Mouse (Mus musculus): ENCODE data around the gene Ndufa9.
A peak's percentile ranks its signal among the peaks of the same experiment; 100 is the strongest.

Ndufa9 gene

GRCm38 (mm10) chr6:126848712-126849704 lies at the start of gene Ndufa9:
TSS of gene Ndufa9 (minus strand) at chr6:126849136.
- DNase-seq, result peak; percentile 96

GRCm38 (mm10) chr6:126877118-126877517 lies 28.2 kb upstream of the Ndufa9 start:
- no peak for DNase-seq

- no peak for DNase-seq
These were observed 3.9 kb upstream of the Ndufa9 start, which contains the start of gene Akap3 for GRCm38 (mm10) chr6:126852881-126853280. TSS of gene Akap3 (plus strand) at chr6:126853098.

GRCm38 (mm10) chr6:126836628-126837027 lies 12.3 kb downstream of the Ndufa9 start:
- DNase-seq, result no peak

DNA sequence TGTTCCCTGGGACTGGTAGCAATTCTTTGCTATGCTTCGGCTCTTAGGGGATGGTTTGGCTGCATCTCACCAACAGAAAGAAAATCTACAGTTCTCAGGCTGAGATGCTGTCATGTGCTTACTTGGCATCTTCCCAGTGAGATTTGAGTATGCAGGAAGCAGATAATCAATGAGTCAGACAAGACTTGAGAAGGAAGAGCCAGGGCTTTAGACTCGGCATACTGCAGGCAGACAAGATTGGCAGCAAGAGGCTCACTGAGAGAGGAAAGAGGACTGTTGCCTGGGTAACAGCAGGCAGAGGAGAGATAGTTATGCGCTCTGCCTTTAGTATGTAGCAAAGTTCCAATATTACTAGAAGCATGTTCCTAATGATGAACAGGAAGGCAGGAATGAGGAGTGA lies 25.8 kb downstream of the Ndufa9 start:
- no peak for DNase-seq

DNA sequence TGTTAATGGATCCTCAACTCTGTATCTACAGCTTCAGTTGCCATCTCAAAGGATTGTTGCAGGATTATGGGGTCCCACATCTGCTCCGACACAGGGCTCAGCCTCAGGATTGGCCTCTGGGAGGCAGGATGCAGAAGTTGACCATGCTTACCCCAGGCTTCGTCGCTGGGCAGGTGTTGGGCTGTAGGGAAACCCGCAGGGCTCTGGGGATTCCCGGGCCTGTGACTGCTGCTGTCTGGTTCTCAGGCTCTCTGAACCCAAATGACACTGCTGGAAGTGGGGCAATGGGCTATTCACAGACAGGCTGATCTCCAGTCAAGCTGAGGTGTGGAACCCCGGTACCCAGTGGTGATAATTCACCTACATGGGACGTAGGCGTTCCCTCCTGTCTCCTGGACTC lies 32.6 kb downstream of the Ndufa9 start:
- DNase-seq, result no peak

DNA sequence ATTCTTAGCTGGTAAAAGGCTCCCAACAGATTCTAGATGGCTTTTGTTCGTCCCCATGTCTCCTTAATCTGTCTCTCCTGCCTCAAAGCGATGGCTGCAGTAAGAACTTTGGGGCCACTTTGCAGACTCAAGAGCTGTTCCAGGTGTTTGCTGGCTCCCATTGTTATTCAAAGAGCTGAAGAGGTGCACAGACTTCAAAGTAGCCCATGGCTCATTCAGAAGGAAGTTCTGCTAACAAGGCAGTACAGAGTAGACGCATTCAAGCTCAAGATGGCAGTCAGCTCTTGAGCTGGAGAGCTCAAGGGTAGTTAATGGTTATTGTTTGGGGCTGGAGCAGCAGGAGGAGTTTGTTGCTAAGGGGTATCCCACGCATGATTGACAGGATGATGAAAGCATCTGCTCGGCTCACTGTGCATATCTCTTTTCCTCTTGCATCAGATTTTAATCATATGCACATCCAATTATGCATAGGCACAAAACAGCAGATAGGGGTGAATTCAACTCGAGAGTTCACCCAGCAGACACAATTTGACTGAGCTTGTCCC lies 33.7 kb downstream of the Ndufa9 start:
- no peak for DNase-seq

DNA sequence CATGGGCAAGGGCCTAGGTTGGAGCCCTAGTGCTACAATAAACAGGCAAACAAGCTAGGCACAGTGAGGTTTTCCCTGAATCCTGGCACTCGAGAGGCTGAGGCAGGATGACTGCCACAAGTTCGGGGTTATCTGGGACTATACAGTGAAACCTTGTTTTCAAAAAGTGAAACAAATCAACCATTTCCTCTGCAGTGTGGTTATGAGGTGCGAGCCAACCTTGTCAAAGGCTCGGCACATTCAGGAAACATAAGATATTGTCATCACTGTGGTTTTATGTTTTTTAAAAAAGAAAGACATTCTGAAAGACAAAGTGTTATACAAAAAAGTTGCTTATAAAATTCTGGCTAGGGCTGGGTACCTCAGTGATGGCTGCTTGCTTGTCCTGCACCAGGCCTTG lies 37.5 kb downstream of the Ndufa9 start:
- DNase-seq, result no peak

DNA sequence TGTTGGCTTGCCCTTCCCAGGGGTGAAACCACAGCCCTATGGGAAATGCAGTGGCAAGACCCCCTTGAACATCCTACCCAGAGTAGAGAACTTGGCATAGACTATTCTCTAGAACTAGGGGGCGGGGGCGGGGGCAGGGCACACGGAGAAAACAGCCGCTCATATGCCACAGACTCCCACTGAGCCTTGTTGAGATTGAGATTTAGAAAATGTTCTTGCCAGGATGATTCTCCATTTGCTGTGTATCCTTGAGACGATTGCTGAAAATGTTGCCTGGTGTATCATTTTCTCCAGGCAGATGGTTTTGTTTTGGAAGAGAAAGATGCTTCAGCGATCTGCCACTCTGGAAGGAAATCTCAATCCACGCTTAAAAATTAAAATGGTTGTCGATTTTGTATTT lies 40.4 kb downstream of the Ndufa9 start:
- no peak for DNase-seq

GRCm38 (mm10) chr6:126808134-126808533 lies 40.8 kb downstream of the Ndufa9 start:
- DNase-seq, result no peak

- DNase-seq, result no peak
These were observed 42.2 kb downstream of the Ndufa9 start for GRCm38 (mm10) chr6:126806783-126807182.

- peak; percentile 26 for DNase-seq
These were observed 46.0 kb downstream of the Ndufa9 start for GRCm38 (mm10) chr6:126802946-126803345.

- DNase-seq, result no peak
These were observed 54.2 kb downstream of the Ndufa9 start for GRCm38 (mm10) chr6:126794751-126795150.

DNA sequence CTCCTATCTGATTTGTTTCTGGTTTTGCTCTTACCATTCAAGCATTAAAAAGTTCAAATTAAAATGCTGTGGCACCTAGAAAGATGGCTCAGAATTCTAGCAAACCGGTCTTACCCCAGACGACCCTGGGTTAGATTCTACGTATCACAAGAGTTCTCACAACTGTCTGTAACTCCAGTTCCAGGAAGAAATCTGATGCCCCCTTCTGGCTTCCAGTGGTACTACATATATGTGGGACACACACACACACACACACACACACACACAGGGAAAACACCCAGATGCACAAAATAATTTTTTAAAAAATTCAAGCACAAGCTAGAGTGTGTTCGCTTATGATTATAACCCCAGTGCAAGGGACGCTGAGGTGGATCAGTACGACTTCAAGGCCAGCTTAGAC lies 55.2 kb downstream of the Ndufa9 start:
- DNase-seq, result no peak

- peak; percentile 32 for DNase-seq
These were observed 57.0 kb downstream of the Ndufa9 start for GRCm38 (mm10) chr6:126791964-126792363.

GRCm38 (mm10) chr6:126791488-126791887 lies 57.4 kb downstream of the Ndufa9 start:
- no peak for DNase-seq

- DNase-seq, result no peak
These were observed 60.1 kb downstream of the Ndufa9 start for GRCm38 (mm10) chr6:126788863-126789262.

DNA sequence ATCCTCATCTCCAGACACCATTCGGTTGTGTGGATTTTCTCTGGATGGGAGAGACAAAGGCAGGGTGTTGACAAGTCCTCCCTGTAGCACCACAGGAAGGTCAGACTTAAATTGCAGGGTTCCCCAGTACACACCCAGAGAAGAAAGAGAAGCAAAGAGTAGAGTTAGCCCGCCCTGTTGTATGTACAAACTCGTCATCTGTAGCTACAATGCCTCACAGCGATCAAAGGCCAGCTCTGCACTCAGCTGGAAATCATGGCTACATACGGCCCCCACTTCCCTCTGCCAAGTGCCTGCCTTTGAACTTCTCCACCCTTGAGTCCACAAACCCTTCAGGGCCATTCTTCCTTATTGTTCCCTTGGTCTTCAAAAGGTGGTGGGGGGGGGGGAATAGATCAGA lies 64.7 kb downstream of the Ndufa9 start:
- no peak for DNase-seq

DNA sequence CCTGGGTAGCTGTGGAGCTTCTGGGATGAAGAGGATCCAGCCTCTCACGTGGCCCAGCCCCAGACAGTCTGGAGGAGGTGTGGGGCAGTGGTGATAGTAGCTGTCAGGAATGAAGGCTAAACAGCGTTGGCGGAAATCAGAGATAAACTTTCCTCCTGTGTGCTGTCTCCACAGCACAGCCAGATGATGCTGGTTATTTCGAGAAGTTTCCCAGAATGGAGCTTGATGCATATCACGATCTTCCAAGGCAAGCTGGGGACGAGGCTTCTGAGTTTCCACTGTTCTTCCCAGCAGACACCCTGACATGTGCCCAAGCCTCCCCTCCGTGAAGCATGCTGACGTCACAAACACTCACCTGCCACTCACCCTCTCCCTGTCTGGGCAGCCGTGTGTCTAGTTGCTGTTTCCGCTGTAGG lies 65.3 kb downstream of the Ndufa9 start:
- peak; percentile 58 for DNase-seq

- DNase-seq, result no peak
These were observed 65.9 kb downstream of the Ndufa9 start for GRCm38 (mm10) chr6:126783056-126783455.

- no peak for DNase-seq
These were observed 71.0 kb downstream of the Ndufa9 start for GRCm38 (mm10) chr6:126777889-126778288.

DNA sequence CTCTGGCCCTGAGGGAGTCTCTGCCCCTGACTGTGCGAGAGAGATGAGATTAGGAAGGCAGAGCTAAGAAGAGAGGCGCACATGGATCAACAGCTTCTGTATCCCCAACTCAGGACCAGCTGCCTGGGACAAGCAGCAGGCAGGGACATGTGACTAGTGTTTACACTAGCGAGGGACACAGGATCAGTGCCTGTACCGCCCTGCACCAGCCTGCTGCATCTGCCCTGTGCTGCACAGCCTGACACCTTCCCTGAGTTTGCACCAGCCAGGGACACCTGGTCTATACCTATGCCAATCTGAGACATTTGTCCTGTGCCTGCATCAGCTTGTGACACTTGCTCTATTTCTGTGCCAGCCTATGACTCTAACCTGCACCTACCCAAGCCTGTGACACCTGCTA lies 75.1 kb downstream of the Ndufa9 start:
- DNase-seq, result no peak

DNA sequence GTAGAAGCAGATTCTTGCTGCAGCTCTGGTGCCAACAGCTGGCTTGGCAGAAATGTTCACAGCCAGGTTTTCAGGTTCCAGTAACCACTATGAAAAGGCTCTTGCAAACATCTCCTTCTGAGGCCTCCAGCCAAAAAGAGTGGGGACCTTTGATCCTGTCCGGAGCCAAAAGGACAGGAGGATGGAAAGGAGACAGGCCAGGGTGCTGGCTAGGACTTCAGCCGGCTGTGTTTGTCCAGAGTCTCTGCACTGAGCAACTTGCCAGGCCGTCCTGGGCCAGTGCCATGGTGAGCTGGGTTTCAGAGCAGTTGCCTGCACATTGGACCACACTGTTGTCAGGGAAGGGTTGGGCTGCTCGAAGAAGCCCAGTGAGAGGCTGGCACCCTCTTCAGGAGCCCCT lies 76.6 kb downstream of the Ndufa9 start:
- peak; percentile 49 for DNase-seq

Measured in right cerebral cortex, postnatal 14 days (tissue).